Mouse (Mus musculus) C2C12 (cell line): ENCODE measurements around the gene Zbtb49. TPM values are rescaled to one million over a fixed set of nuclear protein-coding genes. Genes with fewer than 3 reads are reported as not detected.

ENCODE experiments used
- H3K27me3 ChIP-seq: one replicate; pipeline ENCODE4 v1.6.1; 2011; ENCODE audit not compliant: control insufficient read depth, insufficient read depth, insufficient read length
- H3K36me3 ChIP-seq: one replicate; pipeline ENCODE4 v1.6.1; 2011; ENCODE audit not compliant: control insufficient read depth, insufficient read depth
- H3K4me3 ChIP-seq: one replicate; pipeline ENCODE4 v1.5.1; 2011; ENCODE audit warnings: mild to moderate bottlenecking, control low read depth; ENCODE audit not compliant: poor library complexity, insufficient read depth, severe bottlenecking
- H3K79me2 ChIP-seq: one replicate; pipeline ENCODE4 v1.6.1; 2011; ENCODE audit not compliant: control insufficient read depth, insufficient read depth
- H3K79me3 ChIP-seq: one replicate; pipeline ENCODE4 v1.6.1; 2011; ENCODE audit warnings: low read depth, control low read depth
- H3ac ChIP-seq: one replicate; pipeline ENCODE3; 2011; ENCODE audit warnings: low read depth; ENCODE audit not compliant: control insufficient read depth, insufficient read length
- CEBPB ChIP-seq: IDR thresholded peaks from one replicate; pipeline ENCODE4 v1.6.1; 2011; ENCODE audit warnings: low read depth, mild to moderate bottlenecking, control low read depth, moderate library complexity
- CTCF ChIP-seq: IDR thresholded peaks from one replicate; pipeline ENCODE4 v1.5.1; 2011; ENCODE audit not compliant: control insufficient read depth, insufficient read depth, insufficient read length
- FOSL1 ChIP-seq: IDR thresholded peaks from one replicate; pipeline ENCODE4 v1.8.0; 2011; ENCODE audit warnings: mild to moderate bottlenecking, low read length; ENCODE audit not compliant: poor library complexity, insufficient read depth, severe bottlenecking
- MAX ChIP-seq: IDR thresholded peaks from one replicate; pipeline ENCODE4 v1.6.1; 2011; ENCODE audit warnings: mild to moderate bottlenecking, control low read depth
- MYOD1 ChIP-seq: IDR thresholded peaks from one replicate; pipeline ENCODE4 v1.6.1; 2011; ENCODE audit warnings: low read depth; ENCODE audit not compliant: control insufficient read depth, insufficient read length
- MYOG ChIP-seq: IDR thresholded peaks from one replicate; pipeline ENCODE4 v1.6.1; 2011; ENCODE audit not compliant: control insufficient read depth, insufficient read length; ENCODE audit errors: extremely low read depth
- USF1 ChIP-seq: IDR thresholded peaks from one replicate; pipeline ENCODE4 v1.6.1; 2011; ENCODE audit warnings: low read depth, mild to moderate bottlenecking, control low read depth, moderate library complexity
- polyA plus RNA-seq: library from polyadenylated mRNA; unstranded; fragments of >200 nt; fragmentation: generic; extraction: Trizol; gene quantifications from one replicate; pipeline ENCODE4 v1.2.1, GENCODE M21; 2012; ENCODE audit warnings: missing spikeins

Gene Zbtb49
- polyA plus RNA-seq, 1 experiment, result 4.7 TPM

DNA sequence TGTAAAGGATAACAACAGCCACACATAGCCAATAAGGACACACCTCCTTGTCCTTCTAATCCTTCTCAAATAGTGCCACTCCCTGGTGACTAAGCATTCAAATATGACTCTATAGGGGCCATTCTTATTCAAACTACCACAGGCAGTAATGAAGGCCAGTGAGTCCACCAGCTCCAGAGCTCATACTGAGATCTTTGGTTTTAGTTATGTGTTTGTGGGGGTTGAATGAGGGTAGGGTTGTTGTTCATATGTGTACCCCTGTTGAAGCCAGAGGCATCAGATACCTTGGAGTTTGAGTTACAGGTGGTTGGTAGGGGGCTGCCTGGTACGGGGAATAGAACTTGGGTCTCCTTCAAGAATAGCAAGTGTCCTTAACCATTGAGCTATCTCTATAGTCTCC, 36.3 kb upstream of the Zbtb49 start:
- H3K27me3 ChIP-seq, result no peaks in the 10 kb centered on the region
- peaks cover 12% of the 10 kb centered on the region for H3K79me2 ChIP-seq
- H3ac ChIP-seq, result no peak overlapping the region
- H3K79me3 ChIP-seq, result no peaks in the 10 kb centered on the region
- TF ChIP-seq MYOD1, result no peak
- no peak for TF ChIP-seq CEBPB
- no peak for TF ChIP-seq MYOG
- no peak for TF ChIP-seq MAX
- TF ChIP-seq USF1, result no peak
- no peak for TF ChIP-seq FOSL1
- no peak for TF ChIP-seq CTCF
- no peak overlapping the region for H3K4me3 ChIP-seq
- no peaks in the 10 kb centered on the region for H3K36me3 ChIP-seq

- no peak for TF ChIP-seq CTCF
- no peak for TF ChIP-seq USF1
- no peak for TF ChIP-seq MYOG
- TF ChIP-seq MAX, result no peak
- no peak for TF ChIP-seq FOSL1
- no peak for TF ChIP-seq MYOD1
- TF ChIP-seq CEBPB, result no peak
- no peaks in the 10 kb centered on the region for H3K36me3 ChIP-seq
- peaks cover 6% of the 10 kb centered on the region for H3K79me2 ChIP-seq
- H3ac ChIP-seq, result no peak overlapping the region
- no peak overlapping the region for H3K4me3 ChIP-seq
- H3K27me3 ChIP-seq, result no peaks in the 10 kb centered on the region
- no peaks in the 10 kb centered on the region for H3K79me3 ChIP-seq
These were observed 35.4 kb upstream of the Zbtb49 start for GRCm38 (mm10) chr5:38255644-38256043.

DNA sequence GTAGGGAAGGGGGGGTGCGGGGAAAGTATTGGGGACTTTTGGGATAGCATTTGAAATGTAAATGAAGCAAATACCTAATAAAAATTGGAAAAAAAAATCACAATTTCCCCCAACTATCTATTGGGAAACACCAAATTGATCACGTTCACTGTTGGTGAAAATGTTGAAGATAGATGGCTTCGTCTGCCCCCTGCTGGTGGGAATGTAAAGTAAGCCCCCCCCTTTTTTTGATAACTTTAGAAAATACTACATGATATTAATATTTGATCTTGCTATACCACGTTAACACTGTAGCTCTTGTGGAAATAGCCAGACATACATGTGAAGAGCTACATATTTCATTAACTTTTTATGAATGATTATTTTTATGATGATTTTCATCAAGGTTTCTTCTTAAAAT, 34.9 kb upstream of the Zbtb49 start:
- no peaks in the 10 kb centered on the region for H3K36me3 ChIP-seq
- H3ac ChIP-seq, result no peak overlapping the region
- H3K79me3 ChIP-seq, result no peaks in the 10 kb centered on the region
- H3K27me3 ChIP-seq, result no peaks in the 10 kb centered on the region
- H3K4me3 ChIP-seq, result no peak overlapping the region
- H3K79me2 ChIP-seq, result peaks cover 2% of the 10 kb centered on the region
- TF ChIP-seq CEBPB, result no peak
- TF ChIP-seq MYOG, result no peak
- TF ChIP-seq USF1, result no peak
- TF ChIP-seq MYOD1, result no peak
- TF ChIP-seq MAX, result no peak
- TF ChIP-seq FOSL1, result no peak
- no peak for TF ChIP-seq CTCF

- H3K27me3 ChIP-seq, result no peaks in the 10 kb centered on the region
- no peaks in the 10 kb centered on the region for H3K79me3 ChIP-seq
These were observed 21.7 kb upstream of the Zbtb49 start for GRCm38 (mm10) chr5:38241966-38242365.

DNA sequence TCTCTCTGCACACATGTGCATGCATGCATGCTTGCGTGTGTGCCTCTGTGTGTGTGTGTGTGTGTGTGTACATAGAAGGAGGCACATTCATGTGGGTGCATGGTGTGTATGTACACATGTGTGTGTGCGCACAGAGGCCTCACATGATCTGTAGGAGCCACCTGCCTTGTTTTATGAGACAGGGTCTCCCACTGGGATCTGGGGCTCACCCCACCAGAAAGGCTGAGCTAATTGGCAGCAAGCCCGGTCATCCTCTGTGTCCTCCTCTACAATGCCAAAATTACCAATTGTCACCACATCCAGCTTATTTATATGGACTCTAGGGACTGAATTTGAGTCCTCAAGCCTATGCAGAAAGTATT, 21.2 kb upstream of the Zbtb49 start:
- no peak overlapping the region for H3ac ChIP-seq
- H3K4me3 ChIP-seq, result no peak overlapping the region
- no peaks in the 10 kb centered on the region for H3K79me3 ChIP-seq
- TF ChIP-seq MYOD1, result no peak
- TF ChIP-seq FOSL1, result no peak
- TF ChIP-seq CTCF, result no peak
- no peak for TF ChIP-seq MAX
- no peak for TF ChIP-seq USF1
- TF ChIP-seq CEBPB, result no peak
- TF ChIP-seq MYOG, result no peak
- no peaks in the 10 kb centered on the region for H3K27me3 ChIP-seq
- H3K36me3 ChIP-seq, result peaks cover 3% of the 10 kb centered on the region
- H3K79me2 ChIP-seq, result no peaks in the 10 kb centered on the region

More at GRCm38 (mm10) chr5:38241966-38242365, 21.7 kb upstream of the Zbtb49 start:
- Histone ChIP-seq H3K79me2 (no peaks in the 10 kb centered on the region), H3ac (no peak overlapping the region), H3K36me3 (no peaks in the 10 kb centered on the region), H3K4me3 (no peak overlapping the region)
- TF ChIP-seq USF1 (no peak), MAX (no peak), CEBPB (no peak), CTCF (no peak), MYOG (no peak), FOSL1 (no peak), MYOD1 (no peak)

GRCm38 (mm10) chr5:38240727-38241472, 20.6 kb upstream of the Zbtb49 start:
- TF ChIP-seq CEBPB, result no peak
- TF ChIP-seq MYOG, result no peak
- TF ChIP-seq MAX, result no peak
- no peak for TF ChIP-seq FOSL1
- no peak for TF ChIP-seq USF1
- no peak for TF ChIP-seq CTCF
- no peak for TF ChIP-seq MYOD1
- H3K36me3 ChIP-seq, result peaks cover 8% of the 10 kb centered on the region
- H3K27me3 ChIP-seq, result no peaks in the 10 kb centered on the region
- no peak overlapping the region for H3ac ChIP-seq
- H3K79me2 ChIP-seq, result no peaks in the 10 kb centered on the region
- no peaks in the 10 kb centered on the region for H3K79me3 ChIP-seq
- H3K4me3 ChIP-seq, result no peak overlapping the region
